Mouse (Mus musculus) midbrain, embryonic 14.5 days (tissue): ENCODE data around the gene Crkl. TPM values are rescaled to one million over a fixed set of nuclear protein-coding genes. Genes with fewer than 3 reads are reported as not detected.

Experiments used
- ATAC-seq: fragments of 200-750 bp; cut with Nextera tagmentation; 2 replicates; pipeline ENCODE4 v1.8.0; 2017; ENCODE audit warnings: moderate number of reproducible peaks, moderate library complexity; ENCODE audit not compliant: low FRiP score, low TSS enrichment
- DNase-seq: peaks from one replicate; pipeline ENCODE4 v3.0.0-alpha.2; 2015
- H3K27ac ChIP-seq: fragments of 300-500 bp; sonication (generic); replicated peaks from 2 replicates; pipeline ENCODE4 v1.5.1; 2014; ENCODE audit warnings: mild to moderate bottlenecking, low read depth, low read length, moderate library complexity
- H3K27me3 ChIP-seq: fragments of 300-500 bp; sonication (generic); 2 replicates; pipeline ENCODE4 v1.6.1; 2014; ENCODE audit warnings: low read length, control low read depth, mixed read lengths; ENCODE audit not compliant: control insufficient read depth, insufficient read depth
- H3K36me3 ChIP-seq: fragments of 300-500 bp; sonication (generic); 2 replicates; pipeline ENCODE4 v1.6.1; 2014; ENCODE audit warnings: low read length, control low read depth; ENCODE audit not compliant: control insufficient read depth, insufficient read depth
- H3K4me1 ChIP-seq: fragments of 300-500 bp; sonication (generic); 2 replicates; pipeline ENCODE4 v1.6.1; 2014; ENCODE audit warnings: mild to moderate bottlenecking, antibody characterized with exemption, low read length, control low read depth; ENCODE audit not compliant: control insufficient read depth, insufficient read depth
- H3K4me2 ChIP-seq: fragments of 300-500 bp; sonication (generic); 2 replicates; pipeline ENCODE4 v1.6.1; 2014; ENCODE audit warnings: mild to moderate bottlenecking, low read length, moderate library complexity
- H3K4me3 ChIP-seq: fragments of 300-500 bp; sonication (generic); replicated peaks from 2 replicates; pipeline ENCODE4 v1.5.1; 2014; ENCODE audit warnings: low read depth, low read length
- H3K9ac ChIP-seq: fragments of 300-500 bp; sonication (generic); replicated peaks from 2 replicates; pipeline ENCODE4 v1.6.1; 2014; ENCODE audit warnings: mild to moderate bottlenecking, low read length, moderate library complexity
- H3K9me3 ChIP-seq: fragments of 300-500 bp; sonication (generic); 2 replicates; pipeline ENCODE4 v1.6.1; 2016; ENCODE audit warnings: low read length, control low read depth, mixed read lengths; ENCODE audit not compliant: control insufficient read depth
- WGBS: fragments of 180-500 bp; shearing (Covaris S2); extraction: QIAGEN DNeasy Blood & Tissue Kit; methylation state at CpG from one replicate; pipeline ENCODE4 v1.1.7; 2014; 5-methylcytosine and 5-hydroxymethylcytosine counted together
- polyA plus RNA-seq: library from polyadenylated mRNA; unstranded; fragments of >200 nt; fragmentation: Nextera tagmentation; extraction: Ambion mirVana; gene quantifications from 2 replicates; pipeline ENCODE4 v1.2.1, GENCODE M21; 2014

Gene Crkl
- polyA plus RNA-seq, 1 experiment from 2014 or later = 85.4 TPM

GRCm38 (mm10) chr16:17529981-17530586 is 78.3 kb downstream of the Crkl start:
- Histone ChIP-seq H3K9ac (peak overlapping the region; percentile 71), H3K27ac (peak overlapping the region; percentile 98), H3K36me3 (peaks cover 38% of the 10 kb centered on the region), H3K4me1 (peaks cover 14% of the 10 kb centered on the region), H3K4me3 (peak overlapping the region; percentile 66), H3K27me3 (no peaks in the 10 kb centered on the region), H3K9me3 (no peaks in the 10 kb centered on the region), H3K4me2 (peak overlapping the region; percentile 82)
- DNase-seq = no peak
- peak; percentile 1; the same call in 1 of the 2 replicates for ATAC-seq
- 19% methylated on average over 17 of the region's 17 CpGs for WGBS

- Histone ChIP-seq H3K27ac (peak within 1 kb of the TSS; percentile 98), H3K4me3 (peak within 1 kb of the TSS; percentile 66), H3K9ac (peak within 1 kb of the TSS; percentile 71), H3K36me3 (peaks cover 31% of the 10 kb centered on the region), H3K27me3 (no peaks in the 10 kb centered on the region), H3K4me2 (peak within 1 kb of the TSS; percentile 82), H3K9me3 (no peaks in the 10 kb centered on the region), H3K4me1 (peaks cover 14% of the 10 kb centered on the region)
- under 1% methylated on average over 67 of the region's 67 CpGs for WGBS
- DNase-seq = peak; percentile 100
- peak; percentile 96 for ATAC-seq
These were observed 79.0 kb downstream of the Crkl start, which contains the start of gene Thap7 for GRCm38 (mm10) chr16:17530640-17531288. TSS of gene Thap7 (minus strand) at chr16:17531136.

GRCm38 (mm10) chr16:17532271-17532670 is 80.5 kb downstream of the Crkl start:
- H3K27ac ChIP-seq = no peak overlapping the region
- H3K4me3 ChIP-seq = no peak overlapping the region
- H3K9me3 ChIP-seq = no peaks in the 10 kb centered on the region
- no peak overlapping the region for H3K4me2 ChIP-seq
- H3K4me1 ChIP-seq = peaks cover 14% of the 10 kb centered on the region
- no peak for ATAC-seq
- H3K36me3 ChIP-seq = peaks cover 16% of the 10 kb centered on the region
- DNase-seq = peak; percentile 26
- H3K9ac ChIP-seq = no peak overlapping the region
- WGBS = 66% methylated on average over 4 of the region's 4 CpGs
- no peaks in the 10 kb centered on the region for H3K27me3 ChIP-seq

GRCm38 (mm10) chr16:17532676-17533329 is 81.0 kb downstream of the Crkl start:
- peaks cover 11% of the 10 kb centered on the region for H3K36me3 ChIP-seq
- DNase-seq (no peak), ATAC-seq (no peak)
- H3K27me3 ChIP-seq = no peaks in the 10 kb centered on the region
- H3K9me3 ChIP-seq = no peaks in the 10 kb centered on the region
- WGBS = 71% methylated on average over 14 of the region's 14 CpGs
- no peak overlapping the region for H3K27ac ChIP-seq
- H3K9ac ChIP-seq = no peak overlapping the region
- H3K4me2 ChIP-seq = no peak overlapping the region
- peaks cover 14% of the 10 kb centered on the region for H3K4me1 ChIP-seq
- H3K4me3 ChIP-seq = no peak overlapping the region

GRCm38 (mm10) chr16:17536584-17536983 is 84.8 kb downstream of the Crkl start:
- Histone ChIP-seq H3K27me3 (no peaks in the 10 kb centered on the region), H3K4me1 (peaks cover 4% of the 10 kb centered on the region), H3K4me3 (no peak overlapping the region), H3K36me3 (no peaks in the 10 kb centered on the region), H3K4me2 (no peak overlapping the region), H3K9ac (no peak overlapping the region), H3K9me3 (no peaks in the 10 kb centered on the region), H3K27ac (no peak overlapping the region)
- WGBS = 95% methylated on average over 3 of the region's 3 CpGs
- DNase-seq (no peak), ATAC-seq (no peak)

Other genes with a start within 250 kb of the Crkl start
- gene Ube2l3, start 249.3 kb upstream of the Crkl start, polyA plus RNA-seq = 272 and 297 TPM in 2 replicates
- gene Rimbp3, start 243.4 kb upstream of the Crkl start, polyA plus RNA-seq = 1.8 and 2.0 TPM in 2 replicates
- 6.4 and 7.7 TPM in 2 replicates for gene Hic2, start 218.4 kb upstream of the Crkl start, polyA plus RNA-seq
- 25.3 and 38.0 TPM in 2 replicates for gene Tmem191c, start 175.9 kb upstream of the Crkl start, polyA plus RNA-seq
- gene Serpind1, start 120.6 kb upstream of the Crkl start, polyA plus RNA-seq = 0.38 and 1.5 TPM in 2 replicates
- gene Snap29, start 46.0 kb upstream of the Crkl start, polyA plus RNA-seq = 10.7 and 16.2 TPM in 2 replicates
- gene Pi4ka, start 45.7 kb upstream of the Crkl start, polyA plus RNA-seq = 65.2 and 77.6 TPM in 2 replicates
- gene Aifm3, start 37.6 kb downstream of the Crkl start, polyA plus RNA-seq = 4.4 and 4.7 TPM in 2 replicates
- 117 and 121 TPM in 2 replicates for gene Lztr1, start 56.7 kb downstream of the Crkl start, polyA plus RNA-seq
- 59.5 and 62.1 TPM in 2 replicates for gene Thap7, start 79.1 kb downstream of the Crkl start, polyA plus RNA-seq
- 0.66 and 0.95 TPM in 2 replicates for gene Lrrc74b, start 109.3 kb downstream of the Crkl start, polyA plus RNA-seq
- gene P2rx6, start 109.9 kb downstream of the Crkl start, polyA plus RNA-seq = 1.5 and 1.9 TPM in 2 replicates
- gene Slc7a4, start 131.2 kb downstream of the Crkl start, polyA plus RNA-seq = 25.0 and 32.4 TPM in 2 replicates
- gene Smpd4, start 167.4 kb downstream of the Crkl start, polyA plus RNA-seq = 29.1 and 29.3 TPM in 2 replicates
- gene Ccdc74a, start 194.5 kb downstream of the Crkl start, polyA plus RNA-seq = 9.4 and 9.6 TPM in 2 replicates